Mouse (Mus musculus) lung, postnatal 36 days (tissue): ENCODE measurements around the gene Arhgef3.
A peak's percentile ranks its signal among the peaks of the same experiment; 100 is the strongest.
"Not testable (repeated sequence)": the region's sequence is repeated elsewhere in the genome, so short reads cannot be mapped to it uniquely, and the experiment has no call there.

Experiments used
- DNase-seq: peaks from one replicate; pipeline ENCODE4 v3.0.0; 2022; ENCODE audit warnings: mixed read lengths

Arhgef3 gene

DNA sequence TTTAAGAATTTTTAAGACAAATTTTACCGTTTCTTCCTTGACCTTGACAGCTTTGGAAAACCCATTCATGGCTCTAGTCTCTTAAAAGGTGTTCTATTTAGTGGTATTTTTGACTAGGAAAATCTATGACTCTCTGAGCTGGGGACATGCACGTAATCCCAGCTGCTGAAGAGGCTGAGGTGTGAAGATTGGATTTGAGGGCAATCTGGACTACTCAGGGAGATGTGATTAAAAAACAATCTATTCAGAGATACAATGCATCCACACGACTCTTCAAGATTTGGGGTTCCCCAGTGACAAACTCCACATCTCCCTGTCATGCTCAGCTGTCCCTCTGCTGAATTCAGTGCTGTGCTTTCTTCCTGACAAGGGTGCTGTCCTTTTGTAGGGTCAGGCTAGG lies 84.4 kb downstream of the Arhgef3 start:
- DNase-seq = no peak

DNA sequence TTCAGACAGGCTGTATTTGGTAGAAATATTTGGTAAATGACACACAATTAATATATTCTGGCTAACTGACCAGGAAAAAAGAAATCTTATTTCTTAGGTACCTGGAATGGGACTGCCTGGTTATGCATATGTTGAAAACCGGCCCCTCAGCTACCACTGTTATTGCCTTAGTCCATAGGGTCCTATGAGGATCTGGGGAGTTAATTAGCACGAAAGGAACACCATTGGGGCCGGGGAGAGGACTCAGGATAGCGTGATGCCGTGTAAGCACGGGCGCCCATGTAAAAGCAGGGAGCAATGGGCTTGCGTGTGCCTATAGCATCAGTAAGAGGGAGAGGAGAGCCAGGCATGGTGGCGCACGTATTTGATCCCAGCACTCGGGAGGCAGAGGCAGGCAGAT lies 85.2 kb downstream of the Arhgef3 start:
- DNase-seq = no peak

DNA sequence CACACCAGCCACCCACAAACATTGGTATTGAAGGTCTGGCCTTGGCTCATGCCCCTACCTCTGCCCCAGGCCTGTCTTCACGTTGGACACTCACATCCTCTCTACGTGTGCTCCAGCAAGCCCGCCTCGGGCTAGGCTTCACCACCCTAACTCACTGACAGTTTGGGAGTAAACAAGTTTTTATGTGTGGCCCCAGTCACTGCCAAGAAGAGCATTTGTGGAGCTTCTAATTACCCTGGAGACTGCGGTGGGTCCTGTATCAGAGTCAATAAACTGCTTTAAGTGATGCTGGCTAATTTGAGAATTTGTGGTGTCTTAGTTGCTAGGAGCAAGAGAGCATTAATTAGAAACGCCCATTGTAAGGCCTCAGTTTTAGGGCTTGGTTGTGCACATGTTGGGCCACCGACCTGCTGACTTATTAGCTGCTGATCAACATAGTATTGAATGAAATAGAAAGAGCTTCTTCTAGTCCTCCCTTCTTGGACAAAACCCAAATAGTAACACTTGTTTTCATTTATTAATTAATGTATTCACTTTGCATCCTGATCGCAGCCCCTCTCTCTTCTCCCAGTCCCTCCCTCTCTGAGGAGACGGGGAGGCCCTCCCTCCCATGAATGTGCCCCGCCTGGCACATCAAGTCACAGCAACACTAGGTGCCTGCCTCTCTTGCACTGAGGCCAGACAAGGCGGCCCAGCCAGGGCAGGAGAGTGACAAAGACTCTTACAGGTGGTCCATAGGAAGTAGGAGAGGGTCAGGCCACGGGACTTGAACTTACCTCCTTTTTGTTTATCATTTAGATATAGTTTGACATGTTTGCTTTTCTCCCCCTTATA lies 86.3 kb downstream of the Arhgef3 start:
- DNase-seq = no peak

DNA sequence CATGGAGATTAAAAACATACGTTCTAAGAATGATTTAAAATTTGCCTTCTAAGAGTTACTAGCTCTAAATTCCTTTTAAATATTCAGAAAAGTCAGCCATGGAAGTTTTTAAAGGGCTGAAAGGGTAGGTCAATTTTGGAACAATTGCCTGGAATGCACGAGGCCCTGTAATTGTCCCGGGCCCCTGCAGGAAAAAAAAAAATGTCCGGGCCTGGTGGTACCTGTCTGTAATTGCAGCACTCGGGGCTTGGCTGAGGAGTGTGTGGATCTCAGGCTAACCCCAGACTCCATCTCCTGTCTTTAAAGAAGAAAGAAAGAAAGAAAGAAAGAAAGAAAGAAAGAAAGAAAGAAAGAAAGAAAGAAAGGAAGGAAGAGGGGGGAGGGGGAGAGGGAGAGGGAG lies 87.1 kb downstream of the Arhgef3 start:
- no peak for DNase-seq

DNA sequence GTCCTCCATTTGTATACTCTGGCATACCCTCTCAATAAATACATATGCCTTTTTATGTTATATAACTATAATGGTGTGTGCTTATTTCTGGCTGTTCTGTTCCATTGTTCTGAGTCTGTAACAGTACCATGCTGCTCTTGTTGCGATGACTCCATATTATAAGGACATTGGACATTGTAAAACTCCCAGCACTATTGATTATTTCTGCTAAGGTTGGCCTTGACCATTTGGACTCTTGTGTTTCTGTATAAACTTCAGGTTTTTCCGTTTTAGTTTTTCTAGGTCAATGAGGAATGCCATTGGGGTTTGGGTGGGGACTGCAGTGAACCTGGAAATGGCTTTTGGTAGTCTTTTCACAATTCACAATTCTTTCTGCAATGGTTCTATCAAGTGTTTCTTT lies 90.0 kb downstream of the Arhgef3 start:
- DNase-seq = no peak

DNA sequence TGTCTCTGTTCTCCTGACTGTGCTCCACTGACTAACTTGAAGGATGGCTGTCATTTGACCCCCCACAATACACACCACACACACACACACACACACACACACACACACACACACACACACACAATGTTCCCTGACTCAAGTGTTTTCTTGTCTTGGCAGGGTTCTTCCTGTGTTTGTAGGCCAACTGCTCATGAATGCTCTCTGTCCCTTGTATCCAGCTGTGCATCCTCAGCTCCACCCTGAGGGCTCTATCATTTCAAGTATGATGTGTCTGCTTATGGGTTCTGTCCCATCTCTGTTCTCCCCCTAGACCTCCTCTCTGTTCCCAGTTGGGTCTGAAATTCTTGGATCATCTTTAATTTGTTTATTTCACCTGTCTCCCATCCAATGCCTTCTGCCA lies 91.7 kb downstream of the Arhgef3 start:
- no peak for DNase-seq

DNA sequence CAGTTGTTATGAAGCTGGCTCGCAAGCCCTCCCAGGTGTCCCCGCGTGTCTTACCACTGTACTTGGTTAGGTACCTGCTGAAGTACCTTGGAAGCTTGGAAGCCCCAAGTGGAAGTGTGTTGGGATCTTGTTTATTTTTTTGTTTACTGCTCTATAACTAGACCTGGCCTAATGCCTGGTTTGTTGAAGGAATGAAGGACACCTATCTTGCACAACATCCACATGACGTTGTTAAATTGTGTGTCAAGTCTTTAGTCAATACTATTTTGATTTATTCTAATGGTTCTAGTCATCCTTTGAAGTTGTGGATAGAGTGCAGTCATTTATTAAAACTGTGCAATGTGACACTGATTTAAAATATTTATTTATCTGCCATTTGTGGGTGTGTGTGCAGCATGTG lies 94.8 kb downstream of the Arhgef3 start:
- DNase-seq = no peak

DNA sequence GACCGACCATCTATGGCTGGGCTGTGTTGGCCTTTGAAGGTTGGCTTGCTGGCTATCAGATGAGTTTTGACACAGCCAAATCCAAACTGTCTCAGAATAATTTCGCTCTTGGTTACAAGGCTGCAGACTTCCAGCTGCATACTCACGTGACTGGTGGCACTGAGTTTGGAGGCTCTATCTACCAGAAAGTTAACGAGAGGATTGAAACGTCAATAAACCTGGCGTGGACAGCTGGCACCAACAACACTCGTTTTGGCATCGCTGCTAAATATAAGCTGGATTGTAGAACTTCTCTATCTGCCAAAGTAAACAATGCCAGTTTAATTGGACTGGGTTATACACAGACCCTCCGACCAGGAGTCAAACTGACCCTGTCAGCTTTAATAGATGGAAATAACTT lies 96.1 kb downstream of the Arhgef3 start:
- not testable (repeated sequence) for DNase-seq

DNA sequence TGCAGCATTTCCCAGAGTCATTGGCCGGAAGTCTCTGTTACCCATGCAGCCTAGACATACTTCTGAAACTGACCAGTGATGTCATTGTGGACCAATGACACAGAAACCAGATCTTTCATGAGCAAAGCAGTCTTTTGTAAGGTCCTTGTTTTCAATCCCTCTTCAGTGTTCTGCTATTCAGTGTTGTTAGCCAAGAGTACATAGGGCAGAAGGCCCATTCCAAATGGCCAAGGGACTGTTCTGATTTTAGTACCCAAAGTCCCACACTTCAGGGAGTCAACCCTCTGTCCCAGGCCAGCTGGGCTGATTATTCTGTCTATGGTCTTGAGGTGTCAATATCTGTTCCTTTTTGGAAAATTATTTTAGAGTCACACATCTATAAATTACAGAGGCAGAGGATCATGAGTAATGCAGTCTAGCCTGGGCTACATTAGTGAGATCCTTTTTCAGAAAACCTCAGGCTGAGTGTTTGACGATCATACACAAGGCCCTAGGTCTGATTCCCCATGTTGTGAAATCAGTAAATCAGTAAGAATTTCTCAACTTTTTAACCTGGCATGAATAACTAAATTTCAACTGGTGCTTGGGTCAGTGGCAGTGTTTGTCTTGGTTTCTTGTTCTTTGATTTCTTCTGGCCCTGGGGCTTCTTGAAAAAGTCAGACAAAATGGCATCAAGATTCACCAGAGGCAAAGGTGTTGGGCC lies 97.2 kb downstream of the Arhgef3 start:
- DNase-seq = no peak

DNA sequence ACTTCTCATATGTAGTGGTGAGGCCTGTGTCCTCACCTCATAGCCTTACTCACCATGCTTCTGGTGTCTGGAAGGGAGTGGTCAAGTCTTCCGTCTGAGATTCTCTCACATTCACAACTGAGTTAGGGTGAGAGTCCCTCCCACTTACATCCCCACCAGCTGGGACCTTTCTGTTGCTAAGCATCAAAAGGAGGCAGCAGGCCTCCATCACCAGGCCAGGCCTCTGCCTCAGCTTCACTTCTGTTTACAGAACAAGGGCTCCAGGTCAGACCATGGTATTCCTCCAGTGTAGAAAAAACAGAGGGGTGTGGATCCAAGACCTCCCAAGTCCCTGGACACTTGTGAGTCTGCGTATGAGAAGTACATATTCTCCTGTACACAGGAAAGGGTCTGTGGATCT lies 99.5 kb downstream of the Arhgef3 start:
- no peak for DNase-seq

DNA sequence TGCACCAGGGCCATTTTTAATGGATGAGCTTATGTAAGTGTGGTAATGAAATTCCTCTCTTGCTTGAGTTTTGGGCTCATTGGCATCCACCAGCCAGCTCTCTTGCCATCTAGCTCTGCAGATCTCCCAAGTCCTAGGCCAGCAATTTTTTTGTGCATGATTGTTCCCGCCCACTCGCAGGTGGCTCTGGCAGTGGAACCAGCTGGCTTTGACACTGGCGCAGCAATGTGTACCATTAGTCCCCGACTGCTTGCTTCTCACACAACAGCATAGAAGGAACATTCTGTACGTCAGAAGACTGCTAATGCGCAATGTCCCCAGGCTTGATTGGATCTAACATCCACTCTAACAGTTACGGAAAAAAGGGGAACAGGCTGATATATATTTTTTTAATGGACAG lies 105.0 kb downstream of the Arhgef3 start:
- DNase-seq = no peak

DNA sequence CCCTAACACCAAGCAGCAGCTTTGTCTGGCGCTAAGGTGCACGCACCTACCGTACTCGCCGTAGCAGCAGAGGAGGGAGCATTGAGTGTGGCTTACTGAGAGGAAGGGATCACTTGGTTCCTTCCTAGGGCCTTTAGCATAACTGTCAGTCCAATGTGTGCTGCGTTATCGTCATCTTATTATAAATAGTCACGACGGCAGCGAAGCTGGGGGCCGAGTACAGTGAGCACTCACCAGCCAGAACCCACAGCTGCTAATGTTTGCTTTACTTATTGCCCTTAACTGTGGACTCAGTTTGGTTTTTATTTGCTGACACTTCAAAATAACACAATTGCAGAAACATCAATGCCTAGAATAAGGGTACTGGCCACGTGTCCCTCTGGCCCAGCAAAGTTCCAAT lies 105.6 kb downstream of the Arhgef3 start:
- DNase-seq = no peak

DNA sequence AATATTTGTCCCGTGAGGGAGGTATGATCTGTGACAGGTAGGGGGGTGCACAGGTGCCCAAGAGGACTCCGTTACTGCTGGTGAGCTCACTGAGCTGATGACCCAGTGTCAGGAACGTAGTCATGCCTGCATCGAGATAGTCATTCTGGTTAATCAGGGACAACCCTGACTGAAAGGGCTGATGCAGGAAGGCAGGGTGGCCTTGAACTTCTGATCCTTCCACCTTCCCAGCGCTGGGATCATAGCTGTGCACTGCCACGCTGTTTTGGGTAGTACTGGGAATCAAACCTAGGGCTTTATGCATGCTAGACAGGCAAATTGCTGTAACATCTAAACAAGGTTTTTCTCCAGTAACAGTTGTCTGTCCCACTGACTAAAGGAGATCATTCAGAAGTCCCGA lies 109.9 kb downstream of the Arhgef3 start:
- DNase-seq = no peak

DNA sequence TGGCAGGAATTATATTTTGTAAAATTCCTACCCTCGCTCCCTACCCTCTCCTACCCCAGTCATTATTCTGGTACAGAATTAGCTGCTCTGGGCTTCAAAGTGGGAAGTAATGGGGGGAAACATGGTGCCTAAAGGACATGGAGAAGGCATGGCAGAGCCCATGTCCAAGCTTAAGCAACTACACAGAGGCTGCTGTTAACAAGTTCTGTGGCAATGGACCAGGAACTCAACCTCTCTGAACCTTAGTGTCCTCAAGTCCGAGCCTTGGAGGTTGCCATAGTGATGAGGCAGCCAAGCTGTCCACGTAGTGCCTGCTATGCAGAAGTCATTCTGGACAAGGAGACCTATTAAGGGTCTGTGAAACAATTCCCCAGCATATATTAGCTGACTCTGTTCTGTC lies 111.6 kb downstream of the Arhgef3 start:
- DNase-seq = no peak

DNA sequence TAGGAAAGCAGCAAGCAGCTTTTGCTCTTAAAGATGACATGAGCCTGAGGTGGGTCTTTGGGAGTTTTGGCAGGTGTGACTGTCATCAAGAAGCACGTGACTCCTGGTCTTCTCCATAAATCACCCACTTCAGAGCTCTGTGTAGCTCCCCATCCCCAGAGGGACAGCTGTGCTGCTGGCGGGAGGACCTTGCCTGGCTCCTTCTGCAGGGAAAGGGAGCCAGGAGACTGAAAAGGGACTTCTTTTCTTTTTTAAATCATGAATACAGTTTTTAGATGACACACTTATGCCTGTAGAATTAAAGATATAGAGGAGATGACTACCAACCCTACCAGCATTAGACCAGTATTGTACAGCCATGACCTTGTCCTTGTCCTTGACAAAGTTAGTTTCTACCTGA lies 113.6 kb downstream of the Arhgef3 start:
- DNase-seq = no peak

DNA sequence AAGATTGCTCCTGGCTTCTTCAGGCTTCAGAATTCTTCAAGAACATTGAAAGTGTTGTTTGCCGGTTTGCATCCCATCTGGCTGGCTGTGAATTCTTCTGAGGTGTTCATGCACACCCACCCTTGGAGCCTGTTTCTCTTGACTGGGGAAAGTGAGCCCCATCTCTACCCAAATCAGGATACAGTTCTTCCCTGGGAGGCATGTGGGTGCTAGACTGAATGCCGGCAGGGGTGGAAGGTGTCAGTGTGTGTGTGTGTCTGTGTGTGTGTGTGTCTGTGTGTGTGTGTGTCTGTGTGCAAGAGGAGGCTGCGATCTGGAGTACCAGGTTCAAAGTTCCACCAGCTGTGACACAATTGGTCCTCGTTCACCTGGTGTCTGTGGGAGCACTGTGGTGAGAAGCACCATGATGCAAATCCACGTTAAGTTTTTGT lies 114.3 kb downstream of the Arhgef3 start:
- DNase-seq = no peak

DNA sequence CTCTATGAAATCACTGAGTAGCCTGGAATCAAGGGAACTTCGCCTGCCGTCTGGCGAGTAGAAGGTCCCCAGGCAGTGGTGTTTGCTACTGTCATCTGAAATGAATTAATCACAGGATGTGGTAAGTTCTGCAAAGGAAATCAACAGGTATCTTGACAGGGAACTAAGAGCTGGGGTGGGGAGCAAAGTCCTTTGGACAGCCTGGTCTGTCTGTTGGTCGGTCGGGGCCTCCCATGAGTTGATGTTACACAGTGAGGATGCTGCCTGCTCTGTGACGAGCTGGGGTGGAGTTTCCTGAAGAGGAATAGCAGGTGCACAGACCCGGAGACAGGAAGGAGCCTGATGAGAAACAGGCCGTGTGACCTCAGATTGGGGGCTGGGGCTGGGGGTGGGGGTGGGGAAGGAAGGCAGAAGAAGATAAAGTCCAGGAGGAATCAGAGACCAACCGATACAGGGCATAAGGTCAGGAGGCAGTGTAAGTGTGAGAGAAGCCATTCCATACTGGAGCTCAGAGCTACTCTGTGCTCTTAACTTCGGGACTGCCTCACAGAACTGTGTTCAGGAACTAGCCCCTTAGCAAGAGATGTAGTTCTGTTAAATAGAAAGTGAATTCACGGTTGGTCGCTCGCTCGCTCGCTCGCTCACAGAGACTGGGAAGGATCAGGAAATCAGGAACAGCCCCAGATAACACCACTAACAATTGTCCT lies 114.9 kb downstream of the Arhgef3 start:
- DNase-seq = peak; percentile 78

DNA sequence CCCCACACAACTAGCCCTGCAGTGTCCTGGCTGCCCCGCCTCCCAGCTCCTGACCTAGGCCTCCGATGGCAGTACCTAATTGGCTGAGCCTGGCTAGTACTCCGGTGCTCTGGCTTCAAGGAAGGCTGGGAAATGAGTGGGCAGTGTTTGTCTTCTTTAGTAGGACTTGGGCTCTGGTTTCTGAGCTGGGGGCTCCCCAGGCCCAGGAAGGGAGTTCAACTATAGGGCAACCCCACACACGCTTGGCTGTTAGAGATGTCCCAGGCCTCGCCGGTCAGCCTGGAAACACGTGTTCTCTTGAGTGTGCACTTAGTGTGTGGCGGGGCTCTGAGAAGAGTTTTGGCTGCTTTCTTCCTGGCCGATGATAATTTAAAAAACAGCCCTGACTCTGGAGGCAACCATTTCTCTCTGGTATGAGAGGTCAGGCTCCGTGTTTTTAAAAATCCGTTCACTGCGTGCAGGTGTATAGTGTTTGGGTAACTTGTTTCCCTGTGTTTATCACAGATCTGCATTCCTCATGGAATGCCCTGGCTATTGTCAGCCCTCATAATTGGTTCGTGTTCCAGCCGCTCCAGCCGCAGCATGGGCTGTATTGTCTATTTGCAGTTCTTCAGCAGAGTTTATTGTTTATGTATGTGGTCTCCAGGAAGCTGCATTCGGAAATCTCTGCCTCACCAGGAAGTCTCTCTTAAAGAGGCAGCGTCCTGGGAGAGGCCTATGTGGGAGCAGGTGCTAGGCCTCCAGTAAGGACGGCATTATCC lies 115.7 kb downstream of the Arhgef3 start:
- peak; percentile 85 for DNase-seq

DNA sequence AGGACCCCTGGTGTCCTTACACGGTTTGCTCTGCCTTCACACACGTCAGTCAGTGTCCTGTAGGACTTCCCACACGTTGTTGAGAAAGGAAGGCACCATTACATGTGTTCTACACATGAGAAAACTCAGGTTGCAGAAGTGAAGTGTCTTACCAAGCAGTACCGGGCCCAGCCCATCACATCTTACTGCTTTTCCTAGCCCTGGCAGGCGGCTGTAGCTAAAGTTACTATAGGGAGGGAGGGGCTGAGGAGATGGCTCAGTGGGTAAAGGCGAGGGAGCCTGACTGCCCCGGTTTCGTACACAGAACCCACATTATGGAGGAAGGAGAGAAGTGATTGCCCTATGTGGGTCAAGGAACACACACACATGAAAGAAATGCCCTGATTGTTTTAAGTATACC lies 116.8 kb downstream of the Arhgef3 start:
- no peak for DNase-seq

DNA sequence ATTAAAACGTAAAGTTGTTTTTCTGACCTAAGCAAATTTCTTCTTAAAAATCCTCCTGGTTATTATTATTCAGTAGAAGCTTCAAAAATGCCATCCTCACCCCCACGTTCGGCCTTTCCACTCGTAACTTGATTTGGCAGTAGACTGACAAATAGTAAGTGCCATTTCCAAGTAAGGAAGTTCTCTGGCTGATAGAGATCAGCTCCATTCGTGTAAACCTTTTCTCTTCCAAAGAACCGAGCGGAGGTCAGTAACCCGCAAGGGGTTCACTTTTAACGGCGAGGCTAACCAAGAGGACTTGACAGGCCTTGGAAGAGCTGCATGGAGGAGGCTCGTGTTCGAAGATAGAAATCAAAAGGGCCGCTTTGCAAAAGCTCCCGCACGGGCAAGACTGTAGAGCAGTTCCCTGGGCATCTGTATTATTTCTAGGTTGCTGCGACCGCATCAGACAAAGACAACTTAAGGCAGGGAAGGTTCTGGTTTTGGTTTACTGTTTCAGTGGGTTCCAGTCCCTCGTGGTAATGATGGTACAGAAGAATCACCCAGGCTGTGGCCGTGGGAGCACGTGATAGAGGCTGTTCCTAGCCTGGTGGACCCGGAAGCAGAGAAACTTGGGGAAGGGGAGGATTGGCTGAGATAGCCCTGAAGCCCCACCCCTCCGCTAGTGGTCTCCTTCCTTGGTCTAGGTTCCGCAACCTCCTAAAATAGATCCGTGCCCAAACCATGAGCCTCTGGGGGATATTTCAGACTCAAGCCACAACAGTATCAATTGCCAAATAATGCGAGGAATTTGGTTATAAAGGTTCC lies 117.5 kb downstream of the Arhgef3 start:
- peak; percentile 44 for DNase-seq

DNA sequence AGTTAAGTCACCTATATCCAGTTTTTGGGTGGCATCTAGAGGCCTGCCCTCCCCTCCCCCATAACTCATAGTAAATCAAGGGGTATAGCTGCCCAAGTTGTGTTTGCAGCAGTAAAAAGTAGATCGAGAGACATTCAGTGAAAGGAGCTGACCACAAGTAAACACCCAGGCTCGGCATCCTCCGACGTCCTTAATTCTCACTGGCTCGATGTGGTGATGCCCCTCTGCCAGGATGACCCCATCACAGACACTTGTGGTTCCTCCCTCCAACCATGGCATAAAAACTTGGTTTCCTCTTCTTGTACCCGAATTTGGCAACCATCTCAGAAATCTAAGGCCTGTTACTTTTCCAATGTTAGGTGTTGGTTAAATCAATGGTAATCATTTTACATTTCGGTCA lies 118.4 kb downstream of the Arhgef3 start:
- no peak for DNase-seq

DNA sequence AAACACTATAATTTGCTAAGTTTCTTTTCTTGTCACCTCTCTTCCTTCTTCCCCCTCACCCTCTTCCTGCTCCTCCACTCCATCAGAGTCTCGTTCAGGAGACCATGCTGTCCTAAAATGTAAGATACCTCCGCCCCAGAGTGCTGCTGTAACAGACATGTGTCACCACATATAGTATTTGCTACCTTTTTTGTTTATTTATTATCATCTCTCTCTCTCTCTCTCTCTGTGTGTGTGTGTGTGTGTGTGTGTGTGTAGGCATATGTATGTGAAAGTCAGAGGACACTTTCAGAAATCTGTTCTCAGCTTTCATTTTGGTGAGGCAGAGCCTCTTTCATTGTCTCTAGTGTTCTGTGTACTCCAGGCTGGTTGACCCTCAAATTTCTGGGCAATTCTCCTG lies 119.0 kb downstream of the Arhgef3 start:
- DNase-seq = no peak
